Mouse (Mus musculus) CD4-positive helper T cell, adult 2 months (primary cell): ENCODE results near the gene Olfr1388.
"Not testable (repeated sequence)": the region's sequence is repeated elsewhere in the genome, so short reads cannot be mapped to it uniquely, and the experiment has no call there.

ENCODE experiments used
- DNase-seq: peaks from one replicate; pipeline ENCODE4 v3.0.0-alpha.2; 2012; ENCODE audit warnings: low read depth, missing footprints, low spot score

Gene Olfr1388

GRCm38 (mm10) chr11:49436411-49436810, at the start of gene Olfr1388:
Gene Olfr1388, plus strand, starts transcription at chr11:49436624.
- DNase-seq = no peak

- not testable (repeated sequence) for DNase-seq
Observed at GRCm38 (mm10) chr11:49392707-49393106, 43.7 kb upstream of the Olfr1388 start.

GRCm38 (mm10) chr11:49406784-49407183, 29.6 kb upstream of the Olfr1388 start:
- no peak for DNase-seq

- peak; percentile 15 for DNase-seq
Observed at GRCm38 (mm10) chr11:49410540-49410939, 25.9 kb upstream of the Olfr1388 start.

GRCm38 (mm10) chr11:49422767-49423166, 13.7 kb upstream of the Olfr1388 start, which contains the start of gene Olfr1389:
Gene Olfr1389, plus strand, starts transcription at chr11:49423067.
- no peak for DNase-seq

GRCm38 (mm10) chr11:49425257-49425927, 11.0 kb upstream of the Olfr1388 start:
- no peak for DNase-seq

- DNase-seq = no peak
Observed at GRCm38 (mm10) chr11:49429641-49430040, 6.8 kb upstream of the Olfr1388 start.

- DNase-seq = no peak
Observed at GRCm38 (mm10) chr11:49455043-49455442, 18.6 kb downstream of the Olfr1388 start, which contains the start of gene Olfr1387. Gene Olfr1387, plus strand, starts transcription at chr11:49455343.

- DNase-seq = not testable (repeated sequence)
Observed at GRCm38 (mm10) chr11:49464746-49465145, 28.3 kb downstream of the Olfr1388 start, which contains the start of gene Olfr1386. Gene Olfr1386, plus strand, starts transcription at chr11:49465046.

GRCm38 (mm10) chr11:49485973-49486372, 49.5 kb downstream of the Olfr1388 start:
- no peak for DNase-seq

- DNase-seq = not testable (repeated sequence)
Observed at GRCm38 (mm10) chr11:49488770-49489169, 52.3 kb downstream of the Olfr1388 start, which contains the start of gene Olfr1385. Gene Olfr1385, plus strand, starts transcription at chr11:49489070.
